Mouse (Mus musculus): ENCODE results near the gene Fgf7. TPM values are rescaled to one million over a fixed set of nuclear protein-coding genes. Genes with fewer than 3 reads are reported as not detected.
A peak's percentile ranks its signal among the peaks of the same experiment; 100 is the strongest.

Gene Fgf7
- total and polyA plus RNA-seq, 3 experiments, result not detected

- no peaks in the 10 kb centered on the region for H3K4me1 ChIP-seq (ENCODE audit: control insufficient read depth in 1 of 2, insufficient read depth in 2 of 2, low read length in 2 of 2)
- H3K27ac ChIP-seq (ENCODE audit: control insufficient read depth, low read depth, low read length), result no peak overlapping the region
- H3K9me3 ChIP-seq (replicated peaks; ENCODE audit: insufficient read depth, low read length), result no peaks in the 10 kb centered on the region
- DNase-seq (ENCODE audit: low read depth, low spot score), result peak; percentile 20
- no peak for TF ChIP-seq TAL1 (IDR thresholded peaks at IDR 0.05; ENCODE audit: low read length)
- TF ChIP-seq CHD2 (IDR thresholded peaks at IDR 0.05; ENCODE audit: low read length), result no peak
- no peak for TF ChIP-seq E2F4 (IDR thresholded peaks at IDR 0.05; ENCODE audit: borderline replicate concordance, low read depth, low read length)
- TF ChIP-seq CHD1 (IDR thresholded peaks at IDR 0.05; ENCODE audit: low read depth, low read length), result no peak
- TF ChIP-seq CTCF (IDR thresholded peaks at IDR 0.05 in 2 of 3, conservative IDR thresholded peaks at IDR 0.05 in 1 of 3; ENCODE audit: control insufficient read depth in 1 of 3, insufficient read depth in 1 of 3, low read depth in 2 of 3, low read length in 3 of 3, poor library complexity in 1 of 3, severe bottlenecking in 1 of 3), result no peak
- no peak for TF ChIP-seq GATA1 (IDR thresholded peaks at IDR 0.05; ENCODE audit: low read depth, low read length)
- TF ChIP-seq POLR2AphosphoS2 (IDR thresholded peaks at IDR 0.05; ENCODE audit: low read length), result no peak
- TF ChIP-seq ZNF384 (IDR thresholded peaks at IDR 0.05; ENCODE audit: low read depth, low read length), result no peak
- TF ChIP-seq SIN3A (IDR thresholded peaks at IDR 0.05; ENCODE audit: low read length), result no peak
- no peak for TF ChIP-seq ZMIZ1 (IDR thresholded peaks at IDR 0.05; ENCODE audit: low read depth, low read length)
- TF ChIP-seq ZKSCAN1 (IDR thresholded peaks at IDR 0.05; ENCODE audit: low read depth, low read length), result no peak
- TF ChIP-seq BHLHE40 (IDR thresholded peaks at IDR 0.05; ENCODE audit: borderline replicate concordance, low read depth, low read length), result no peak
- no peak for TF ChIP-seq MAX (IDR thresholded peaks at IDR 0.05; ENCODE audit: low read length)
- no peak for TF ChIP-seq JUND (IDR thresholded peaks at IDR 0.05; ENCODE audit: low read depth, low read length)
- no peak for TF ChIP-seq USF1 (IDR thresholded peaks at IDR 0.05; ENCODE audit: low read depth, low read length)
- no peak for TF ChIP-seq RAD21 (IDR thresholded peaks at IDR 0.05; ENCODE audit: low read depth, low read length)
- no peak for TF ChIP-seq POLR2A (IDR thresholded peaks at IDR 0.05; ENCODE audit: control insufficient read depth in 1 of 2, insufficient read depth in 1 of 2, low read depth in 1 of 2, low read length in 2 of 2, poor library complexity in 1 of 2)
- TF ChIP-seq MAFK (IDR thresholded peaks at IDR 0.05; ENCODE audit: borderline replicate concordance, low read depth, low read length), result no peak
- H3K27me3 ChIP-seq (ENCODE audit: control insufficient read depth in 1 of 2, insufficient read depth in 2 of 2, low read length in 2 of 2), result peaks cover 0 to 3% of the 10 kb centered on the region in 2 experiments; a peak in 3 of 4 replicates
- H3K9ac ChIP-seq (ENCODE audit: control insufficient read depth, low read depth, low read length, poor library complexity, severe bottlenecking), result no peak overlapping the region
- H3K79me2 ChIP-seq (ENCODE audit: control insufficient read depth, insufficient read depth, low read length, poor library complexity), result no peaks in the 10 kb centered on the region
- no peak overlapping the region for H3K4me3 ChIP-seq (ENCODE audit: control insufficient read depth in 1 of 2, insufficient read depth in 1 of 2, low read depth in 2 of 2, low read length in 2 of 2)
- H3K36me3 ChIP-seq (ENCODE audit: control insufficient read depth in 1 of 2, insufficient read depth in 2 of 2, low read length in 2 of 2), result no peaks in the 10 kb centered on the region
Measured at GRCm38 (mm10) chr2:126006742-126007141, 27.7 kb upstream of the Fgf7 start.

- Histone ChIP-seq H3K36me3 (ENCODE audit: control insufficient read depth in 1 of 2, insufficient read depth in 2 of 2, low read length in 2 of 2) (no peaks in the 10 kb centered on the region), H3K9me3 (replicated peaks; ENCODE audit: insufficient read depth, low read length) (no peaks in the 10 kb centered on the region), H3K9ac (ENCODE audit: control insufficient read depth, low read depth, low read length, poor library complexity, severe bottlenecking) (no peak overlapping the region), H3K4me1 (ENCODE audit: control insufficient read depth in 1 of 2, insufficient read depth in 2 of 2, low read length in 2 of 2) (no peaks in the 10 kb centered on the region), H3K27me3 (ENCODE audit: control insufficient read depth in 1 of 2, insufficient read depth in 2 of 2, low read length in 2 of 2) (no peaks in the 10 kb centered on the region; a peak in 1 of 4 replicates), H3K4me3 (ENCODE audit: control insufficient read depth in 1 of 2, insufficient read depth in 1 of 2, low read depth in 2 of 2, low read length in 2 of 2) (no peak overlapping the region), H3K79me2 (ENCODE audit: control insufficient read depth, insufficient read depth, low read length, poor library complexity) (no peaks in the 10 kb centered on the region), H3K27ac (ENCODE audit: control insufficient read depth, low read depth, low read length) (no peak overlapping the region)
- no peak for DNase-seq (ENCODE audit: low read depth, low spot score)
- TF ChIP-seq EP300 (IDR thresholded peaks at IDR 0.05; ENCODE audit: low read depth in 1 of 2, low read length in 2 of 2) (no peak), BHLHE40 (IDR thresholded peaks at IDR 0.05; ENCODE audit: borderline replicate concordance, low read depth, low read length) (no peak), MEF2A (IDR thresholded peaks at IDR 0.05; ENCODE audit: extremely low read depth, insufficient replicate concordance, low read depth, low read length, poor library complexity, severe bottlenecking) (no peak), POLR2AphosphoS2 (IDR thresholded peaks at IDR 0.05; ENCODE audit: low read length) (no peak), E2F4 (IDR thresholded peaks at IDR 0.05; ENCODE audit: borderline replicate concordance, low read depth, low read length) (no peak), MYC (IDR thresholded peaks at IDR 0.05; ENCODE audit: low read depth, low read length) (no peak), GABPA (IDR thresholded peaks at IDR 0.05; ENCODE audit: low read depth, low read length) (no peak), HCFC1 (IDR thresholded peaks at IDR 0.05; ENCODE audit: low read depth, low read length) (no peak), USF2 (IDR thresholded peaks at IDR 0.05; ENCODE audit: borderline replicate concordance in 1 of 2, insufficient read depth in 1 of 2, low read depth in 1 of 2, low read length in 2 of 2) (no peak), POLR2A (IDR thresholded peaks at IDR 0.05; ENCODE audit: control insufficient read depth in 1 of 2, insufficient read depth in 1 of 2, low read depth in 1 of 2, low read length in 2 of 2, poor library complexity in 1 of 2) (no peak), MXI1 (IDR thresholded peaks at IDR 0.05; ENCODE audit: low read depth, low read length) (no peak), RCOR1 (IDR thresholded peaks at IDR 0.05; ENCODE audit: low read depth, low read length) (no peak), TCF12 (IDR thresholded peaks at IDR 0.05; ENCODE audit: low read depth, low read length) (no peak)
Measured at GRCm38 (mm10) chr2:126014989-126015710, 19.3 kb upstream of the Fgf7 start.
